In genomic region chr7:127243361-127243867, GRCm38 (mm10) we compare ENCODE assay signal across 8 mouse cellular contexts. TPM values are rescaled to one million over a fixed set of nuclear protein-coding genes. Genes with fewer than 3 reads are reported as not detected.
DNase-seq lines count a peak whose midpoint lies in the region; ATAC-seq and TF ChIP-seq lines count a peak whose summit lies in the region.

No protein-coding gene starts in this region.

- H3K4me2 ChIP-seq in liver, embryonic 15.5 days: peak overlapping the region; percentile 100

- no peak for TF ChIP-seq CTCF in thymus, adult 2 months (IDR thresholded peaks at IDR 0.05; ENCODE audit: borderline replicate concordance, control insufficient read depth, extremely low read depth, insufficient read depth, low read length, poor library complexity)

- no peak overlapping the region for H3K9ac ChIP-seq in liver, embryonic 15.5 days

- H3K27ac ChIP-seq in thymus, adult 2 months (ENCODE audit: control insufficient read depth, insufficient read depth, low read length): 0 out of 2 replicates have a peak overlapping the region, but pooled peaks have one; percentile 8
- peak overlapping the region; percentile 91; the same call in 1 of the 2 replicates for H3K27ac ChIP-seq in liver, embryonic 15.5 days (replicated peaks)

- intact Hi-C loops in left cerebral cortex, postnatal 25 days (cut with DNase I): no loop called here

- peak; percentile 36 to 53 for DNase-seq in cerebellum, postnatal 10 days
- no peak for DNase-seq in cerebellum, postnatal 36 days
- no peak for DNase-seq in thymus, adult 2 months
- DNase-seq in thymus, postnatal 10 days (ENCODE audit: low spot score in 2 of 2): no peak
- no peak for DNase-seq in adrenal gland, adult 2 months
- DNase-seq in ovary, adult 18-20 months (ENCODE audit: low spot score): no peak
- DNase-seq in left cerebral cortex, postnatal 25 days (ENCODE audit: low spot score in 2 of 2): no peak

- 38% methylated on average over 2 of the region's 2 CpGs for WGBS in thymus, adult 2 months
- 27% methylated on average over 2 of the region's 2 CpGs for WGBS in liver, embryonic 15.5 days (ENCODE audit: insufficient replicate concordance)

- TF ChIP-seq POLR2A in thymus, adult 2 months (IDR thresholded peaks at IDR 0.05; ENCODE audit: control insufficient read depth, extremely low read depth, insufficient read depth, low read length, poor library complexity): no peak

- no peaks in the 10 kb centered on the region for H3K9me3 ChIP-seq in liver, embryonic 15.5 days (replicated peaks)

- no peaks in the 10 kb centered on the region for H3K27me3 ChIP-seq in thymus, adult 2 months (ENCODE audit: control insufficient read depth, insufficient read depth, low read length)
- no peaks in the 10 kb centered on the region for H3K27me3 ChIP-seq in liver, embryonic 15.5 days

- H3K4me3 ChIP-seq in thymus, adult 2 months (ENCODE audit: control insufficient read depth, insufficient read depth, low read length): no peak overlapping the region
- peak overlapping the region; percentile 84 for H3K4me3 ChIP-seq in liver, embryonic 15.5 days (replicated peaks)

- peaks cover 13% of the 10 kb centered on the region for H3K4me1 ChIP-seq in thymus, adult 2 months (replicated peaks; ENCODE audit: control insufficient read depth, insufficient read depth, low read length)
- peaks cover 35% of the 10 kb centered on the region for H3K4me1 ChIP-seq in liver, embryonic 15.5 days (replicated peaks)

- H3K36me3 ChIP-seq in thymus, adult 2 months (ENCODE audit: control insufficient read depth, insufficient read depth, low read length): no peaks in the 10 kb centered on the region
- no peaks in the 10 kb centered on the region for H3K36me3 ChIP-seq in liver, embryonic 15.5 days (replicated peaks)

- ATAC-seq in liver, embryonic 15.5 days (ENCODE audit: insufficient read depth): no peak

RNA-seq across cellular contexts. Expression of gene Zfp771, which starts 0.7 kb away (rescaled TPM):
- polyA plus RNA-seq in thymus, adult 2 months (2012; rRNA removed): 91.3 and 102 TPM in 2 replicates
- polyA plus RNA-seq in liver, embryonic 15.5 days (2015; fragmentation: Nextera tagmentation; extraction: Ambion mirVana): 13.8 and 15.0 TPM in 2 replicates
- 10 to 100 TPM; 27.1 to 32.4 TPM for total RNA-seq in adrenal gland, adult 2 months (2021)
- 295 and 338 TPM in 2 replicates for polyA plus RNA-seq in adrenal gland, adult 2 months (2012; rRNA removed)
- total RNA-seq in left cerebral cortex, postnatal 25 days (2021): 10 to 100 TPM; 55.3 to 55.5 TPM

RNA-seq across cellular contexts. Expression of gene Sept1, which starts 10.5 kb away (rescaled TPM):
- polyA plus RNA-seq in thymus, adult 2 months (2012; rRNA removed): 1,045 and 1,102 TPM in 2 replicates
- 9.4 and 9.7 TPM in 2 replicates for polyA plus RNA-seq in liver, embryonic 15.5 days (2015; fragmentation: Nextera tagmentation; extraction: Ambion mirVana)
- 10 to 100 TPM in 1 of 2 experiments, 1 to 10 TPM in 1; 7.1 to 11.4 TPM for total RNA-seq in adrenal gland, adult 2 months (2021)
- polyA plus RNA-seq in adrenal gland, adult 2 months (2012; rRNA removed): 8.6 and 10.9 TPM in 2 replicates
- 1 to 10 TPM; 3.4 to 3.6 TPM for total RNA-seq in left cerebral cortex, postnatal 25 days (2021)

RNA-seq across cellular contexts. Expression of gene Zfp553, which starts 10.6 kb away (rescaled TPM):
- polyA plus RNA-seq in thymus, adult 2 months (2012; rRNA removed): 30.4 and 31.6 TPM in 2 replicates
- polyA plus RNA-seq in liver, embryonic 15.5 days (2015; fragmentation: Nextera tagmentation; extraction: Ambion mirVana): 6.3 and 6.8 TPM in 2 replicates
- total RNA-seq in adrenal gland, adult 2 months (2021): 10 to 100 TPM; 11.7 to 12.7 TPM
- 18.3 and 20.5 TPM in 2 replicates for polyA plus RNA-seq in adrenal gland, adult 2 months (2012; rRNA removed)
- total RNA-seq in left cerebral cortex, postnatal 25 days (2021): 10 to 100 TPM; 16.9 to 18.6 TPM

RNA-seq across cellular contexts. Expression of gene Dctpp1, which starts 17.1 kb away (rescaled TPM):
- 122 and 125 TPM in 2 replicates for polyA plus RNA-seq in thymus, adult 2 months (2012; rRNA removed)
- 74.2 and 84.8 TPM in 2 replicates for polyA plus RNA-seq in liver, embryonic 15.5 days (2015; fragmentation: Nextera tagmentation; extraction: Ambion mirVana)
- 10 to 100 TPM; 34.7 to 37.6 TPM for total RNA-seq in adrenal gland, adult 2 months (2021)
- 45.1 and 57.1 TPM in 2 replicates for polyA plus RNA-seq in adrenal gland, adult 2 months (2012; rRNA removed)
- total RNA-seq in left cerebral cortex, postnatal 25 days (2021): 10 to 100 TPM; 30.6 to 31.0 TPM

RNA-seq across cellular contexts. Expression of gene Sephs2, which starts 30.4 kb away (rescaled TPM):
- polyA plus RNA-seq in thymus, adult 2 months (2012; rRNA removed): 37.2 and 46.3 TPM in 2 replicates
- polyA plus RNA-seq in liver, embryonic 15.5 days (2015; fragmentation: Nextera tagmentation; extraction: Ambion mirVana): 162 and 175 TPM in 2 replicates
- 100 to 1,000 TPM in 1 of 2 experiments, 10 to 100 TPM in 1; 90.0 to 118 TPM for total RNA-seq in adrenal gland, adult 2 months (2021)
- 41.8 and 46.5 TPM in 2 replicates for polyA plus RNA-seq in adrenal gland, adult 2 months (2012; rRNA removed)
- total RNA-seq in left cerebral cortex, postnatal 25 days (2021): 10 to 100 TPM; 40.5 to 41.3 TPM

Comparison
In these comparisons a context has a peak if more than half of its experiments do, and no peak if none do; other contexts are left out.
1. DNase-seq: peak in cerebellum, postnatal 10 days (2 of 2); none in cerebellum, postnatal 36 days (0 of 2), thymus, adult 2 months (single experiment), thymus, postnatal 10 days (0 of 2), adrenal gland, adult 2 months (single experiment), ovary, adult 18-20 months (single experiment) and left cerebral cortex, postnatal 25 days (0 of 2).
2. RNA of gene Sept1, which starts 10.5 kb away (polyA plus RNA-seq): 1,045 to 1,102 TPM in thymus, adult 2 months; 8.6 to 10.9 TPM in adrenal gland, adult 2 months and 9.4 to 9.7 TPM in liver, embryonic 15.5 days; every median in the first group is over 10 times any median in the second.